Mouse (Mus musculus): Measurements from ENCODE around the gene Unc5c. TPM values are rescaled to one million over a fixed set of nuclear protein-coding genes. Genes with fewer than 3 reads are reported as not detected.
A peak's percentile ranks its signal among the peaks of the same experiment; 100 is the strongest.

The Unc5c gene
- polyA plus RNA-seq, 1 experiment from 2014 or later: 9.1 TPM

GRCm38 (mm10) chr3:141581190-141581891, 116.3 kb downstream of the Unc5c start:
- H3K27me3 ChIP-seq (replicated peaks): no peaks in the 10 kb centered on the region
- H3K27ac ChIP-seq: no peak overlapping the region
- no peaks in the 10 kb centered on the region for H3K9me3 ChIP-seq
- no peak overlapping the region for H3K4me3 ChIP-seq (replicated peaks)
- H3K9ac ChIP-seq: no peak overlapping the region
- no peaks in the 10 kb centered on the region for H3K4me1 ChIP-seq
- H3K4me2 ChIP-seq: no peak overlapping the region
- ATAC-seq (ENCODE audit: insufficient read depth, low FRiP score, low read depth): no peak
- no peaks in the 10 kb centered on the region for H3K36me3 ChIP-seq

- ATAC-seq (ENCODE audit: insufficient read depth, low FRiP score, low read depth): no peak
- Histone ChIP-seq H3K9me3 (no peaks in the 10 kb centered on the region), H3K4me3 (replicated peaks) (no peak overlapping the region), H3K4me2 (no peak overlapping the region), H3K27me3 (replicated peaks) (no peaks in the 10 kb centered on the region), H3K9ac (no peak overlapping the region), H3K36me3 (no peaks in the 10 kb centered on the region), H3K4me1 (no peaks in the 10 kb centered on the region), H3K27ac (no peak overlapping the region)
These were observed 116.8 kb downstream of the Unc5c start for GRCm38 (mm10) chr3:141581892-141582214.

- no peak overlapping the region for H3K9ac ChIP-seq
- ATAC-seq (ENCODE audit: insufficient read depth, low FRiP score, low read depth): no peak
- H3K4me2 ChIP-seq: no peak overlapping the region
- H3K27ac ChIP-seq: no peak overlapping the region
- H3K27me3 ChIP-seq (replicated peaks): no peaks in the 10 kb centered on the region
- H3K9me3 ChIP-seq: no peaks in the 10 kb centered on the region
- 92% methylated on average over 1 of the region's 1 CpGs for WGBS
- H3K36me3 ChIP-seq: no peaks in the 10 kb centered on the region
- no peaks in the 10 kb centered on the region for H3K4me1 ChIP-seq
- no peak overlapping the region for H3K4me3 ChIP-seq (replicated peaks)
These were observed 118.2 kb downstream of the Unc5c start for GRCm38 (mm10) chr3:141583180-141583579.

- H3K27ac ChIP-seq: no peak overlapping the region
- H3K4me3 ChIP-seq (replicated peaks): no peak overlapping the region
- H3K36me3 ChIP-seq: no peaks in the 10 kb centered on the region
- 83% methylated on average over 4 of the region's 4 CpGs for WGBS
- no peak for ATAC-seq (ENCODE audit: insufficient read depth, low FRiP score, low read depth)
- no peaks in the 10 kb centered on the region for H3K4me1 ChIP-seq
- no peak overlapping the region for H3K4me2 ChIP-seq
- no peak overlapping the region for H3K9ac ChIP-seq
- no peaks in the 10 kb centered on the region for H3K27me3 ChIP-seq (replicated peaks)
- H3K9me3 ChIP-seq: no peaks in the 10 kb centered on the region
These were observed 124.5 kb downstream of the Unc5c start for GRCm38 (mm10) chr3:141589392-141590012.

GRCm38 (mm10) chr3:141593249-141593648, 128.2 kb downstream of the Unc5c start:
- Histone ChIP-seq H3K27ac (no peak overlapping the region), H3K27me3 (replicated peaks) (no peaks in the 10 kb centered on the region), H3K4me2 (no peak overlapping the region), H3K4me3 (replicated peaks) (no peak overlapping the region), H3K9ac (no peak overlapping the region), H3K36me3 (no peaks in the 10 kb centered on the region), H3K9me3 (no peaks in the 10 kb centered on the region), H3K4me1 (no peaks in the 10 kb centered on the region)
- no peak for ATAC-seq (ENCODE audit: insufficient read depth, low FRiP score, low read depth)
- WGBS: 81% methylated on average over 5 of the region's 5 CpGs

- no peaks in the 10 kb centered on the region for H3K9me3 ChIP-seq
- H3K4me1 ChIP-seq: no peaks in the 10 kb centered on the region
- H3K27me3 ChIP-seq (replicated peaks): no peaks in the 10 kb centered on the region
- no peak for ATAC-seq (ENCODE audit: insufficient read depth, low FRiP score, low read depth)
- H3K36me3 ChIP-seq: no peaks in the 10 kb centered on the region
- 74% methylated on average over 5 of the region's 5 CpGs for WGBS
- no peak overlapping the region for H3K4me2 ChIP-seq
- no peak overlapping the region for H3K9ac ChIP-seq
- H3K27ac ChIP-seq: no peak overlapping the region
- H3K4me3 ChIP-seq (replicated peaks): no peak overlapping the region
These were observed 129.1 kb downstream of the Unc5c start for GRCm38 (mm10) chr3:141594120-141594519.

- H3K9ac ChIP-seq: no peak overlapping the region
- ATAC-seq (ENCODE audit: insufficient read depth, low FRiP score, low read depth): no peak
- H3K9me3 ChIP-seq: no peaks in the 10 kb centered on the region
- H3K27me3 ChIP-seq (replicated peaks): no peaks in the 10 kb centered on the region
- H3K4me3 ChIP-seq (replicated peaks): no peak overlapping the region
- H3K4me2 ChIP-seq: no peak overlapping the region
- 49% methylated on average over 3 of the region's 3 CpGs for WGBS
- no peaks in the 10 kb centered on the region for H3K4me1 ChIP-seq
- no peak overlapping the region for H3K27ac ChIP-seq
- H3K36me3 ChIP-seq: no peaks in the 10 kb centered on the region
These were observed 130.1 kb downstream of the Unc5c start for GRCm38 (mm10) chr3:141595073-141595472.

GRCm38 (mm10) chr3:141596461-141596860, 131.4 kb downstream of the Unc5c start:
- Histone ChIP-seq H3K4me3 (replicated peaks) (no peak overlapping the region), H3K4me1 (no peaks in the 10 kb centered on the region), H3K36me3 (no peaks in the 10 kb centered on the region), H3K27ac (no peak overlapping the region), H3K27me3 (replicated peaks) (no peaks in the 10 kb centered on the region), H3K9ac (no peak overlapping the region), H3K4me2 (no peak overlapping the region), H3K9me3 (no peaks in the 10 kb centered on the region)
- 53% methylated on average over 3 of the region's 3 CpGs for WGBS
- ATAC-seq (ENCODE audit: insufficient read depth, low FRiP score, low read depth): no peak

GRCm38 (mm10) chr3:141596881-141597280, 131.9 kb downstream of the Unc5c start:
- ATAC-seq (ENCODE audit: insufficient read depth, low FRiP score, low read depth): no peak
- H3K4me1 ChIP-seq: no peaks in the 10 kb centered on the region
- H3K4me3 ChIP-seq (replicated peaks): no peak overlapping the region
- no peak overlapping the region for H3K4me2 ChIP-seq
- no peak overlapping the region for H3K9ac ChIP-seq
- no peaks in the 10 kb centered on the region for H3K9me3 ChIP-seq
- H3K36me3 ChIP-seq: no peaks in the 10 kb centered on the region
- no peaks in the 10 kb centered on the region for H3K27me3 ChIP-seq (replicated peaks)
- WGBS: 82% methylated on average over 1 of the region's 1 CpGs
- H3K27ac ChIP-seq: no peak overlapping the region

- 57% methylated on average over 2 of the region's 2 CpGs for WGBS
These were observed 133.0 kb downstream of the Unc5c start for GRCm38 (mm10) chr3:141597974-141598373.

GRCm38 (mm10) chr3:141598936-141599335, 133.9 kb downstream of the Unc5c start:
- Histone ChIP-seq H3K4me1 (no peaks in the 10 kb centered on the region), H3K9me3 (no peaks in the 10 kb centered on the region), H3K27me3 (replicated peaks) (no peaks in the 10 kb centered on the region), H3K36me3 (no peaks in the 10 kb centered on the region), H3K9ac (no peak overlapping the region), H3K4me3 (replicated peaks) (no peak overlapping the region), H3K27ac (no peak overlapping the region), H3K4me2 (no peak overlapping the region)
- 81% methylated on average over 2 of the region's 2 CpGs for WGBS
- ATAC-seq (ENCODE audit: insufficient read depth, low FRiP score, low read depth): no peak

More at GRCm38 (mm10) chr3:141597974-141598373, 133.0 kb downstream of the Unc5c start:
- H3K4me2 ChIP-seq: no peak overlapping the region
- no peak overlapping the region for H3K4me3 ChIP-seq (replicated peaks)
- H3K27me3 ChIP-seq (replicated peaks): no peaks in the 10 kb centered on the region
- H3K9ac ChIP-seq: no peak overlapping the region
- no peaks in the 10 kb centered on the region for H3K4me1 ChIP-seq
- H3K27ac ChIP-seq: no peak overlapping the region
- no peaks in the 10 kb centered on the region for H3K9me3 ChIP-seq
- H3K36me3 ChIP-seq: no peaks in the 10 kb centered on the region
- no peak for ATAC-seq (ENCODE audit: insufficient read depth, low FRiP score, low read depth)

- Histone ChIP-seq H3K36me3 (no peaks in the 10 kb centered on the region), H3K9ac (no peak overlapping the region), H3K27me3 (replicated peaks) (no peaks in the 10 kb centered on the region), H3K4me2 (no peak overlapping the region), H3K4me3 (replicated peaks) (no peak overlapping the region), H3K9me3 (no peaks in the 10 kb centered on the region), H3K4me1 (no peaks in the 10 kb centered on the region), H3K27ac (no peak overlapping the region)
- 26% methylated on average over 6 of the region's 6 CpGs for whole genome bisulfite sequencing
- ATAC-seq (ENCODE audit: insufficient read depth, low FRiP score, low read depth): 0 out of 2 replicates have a peak, but pooled peaks have one; percentile 35
These were observed 136.1 kb downstream of the Unc5c start for GRCm38 (mm10) chr3:141601072-141601549.
